Comparison of ENCODE assay signal across 9 mouse cellular contexts in genomic region chr17:28467749-28468148, GRCm38 (mm10). TPM values are rescaled to one million over a fixed set of nuclear protein-coding genes. Genes with fewer than 3 reads are reported as not detected.
DNase-seq lines count a peak whose midpoint lies in the region; ATAC-seq and TF ChIP-seq lines count a peak whose summit lies in the region.
"Had no signal": no experiment of that assay in that cellular context is flagged by ENCODE, and none has a peak within 500 bp of the region (broad histone marks: within the 10 kb centered on the region; RNA-seq: fewer than 3 reads in every experiment).

No protein-coding gene starts in this region.

- H3K9ac ChIP-seq in kidney, embryonic 16.5 days (replicated peaks; ENCODE audit: low read length), result no peak overlapping the region
- H3K9ac ChIP-seq: limb, embryonic 12.5 days had no signal

- WGBS in kidney, embryonic 16.5 days, result 53% methylated on average over 11 of the region's 11 CpGs
- 46% methylated on average over 11 of the region's 11 CpGs for WGBS in small intestine, adult 2 months

- no peak for TF ChIP-seq CTCF in small intestine, adult 2 months (IDR thresholded peaks at IDR 0.05; ENCODE audit: extremely low read depth, insufficient read length, insufficient replicate concordance, low read depth, low read length)
- TF ChIP-seq CTCF in layer of hippocampus, adult 2 months (conservative IDR thresholded peaks at IDR 0.05), result no peak

- DNase-seq in kidney, postnatal 10 days, result no peak
- DNase-seq in induced T-regulatory cell, adult 2 months (ENCODE audit: low read depth), result peak; percentile 75
- no peak for DNase-seq in layer of hippocampus, adult 2 months (ENCODE audit: low spot score in 2 of 2)
- DNase-seq in layer of hippocampus, adult 9-11 months, result no peak
- no peak for DNase-seq in MN1 (ENCODE audit: low spot score)

- peak overlapping the region; percentile 34 for H3K4me2 ChIP-seq in kidney, embryonic 16.5 days (replicated peaks; ENCODE audit: low read depth, low read length)
- H3K4me2 ChIP-seq: limb, embryonic 12.5 days had no signal

- peak overlapping the region; percentile 75; the same call in 1 of the 2 replicates for H3K27ac ChIP-seq in kidney, embryonic 16.5 days (ENCODE audit: low read length)
- 0 out of 2 replicates have a peak overlapping the region, but pooled peaks have one; percentile 1 for H3K27ac ChIP-seq in small intestine, adult 2 months (ENCODE audit: insufficient read depth, low read depth, low read length)
- no peak overlapping the region for H3K27ac ChIP-seq in layer of hippocampus, adult 2 months
- H3K27ac ChIP-seq: limb, embryonic 12.5 days had no signal

- H3K36me3 ChIP-seq in kidney, embryonic 16.5 days (ENCODE audit: insufficient read depth, low read length), result no peaks in the 10 kb centered on the region
- H3K36me3 ChIP-seq in small intestine, adult 2 months (ENCODE audit: control insufficient read depth, insufficient read depth, low read length), result no peaks in the 10 kb centered on the region
- H3K36me3 ChIP-seq: limb, embryonic 12.5 days had no signal

- H3K4me3 ChIP-seq in kidney, embryonic 16.5 days (ENCODE audit: low read length), result peak overlapping the region; percentile 21; the same call in 1 of the 2 replicates
- H3K4me3 ChIP-seq in small intestine, adult 2 months (ENCODE audit: low read depth, low read length), result peak overlapping the region; percentile 11
- no peak overlapping the region for H3K4me3 ChIP-seq in layer of hippocampus, adult 2 months
- H3K4me3 ChIP-seq: limb, embryonic 12.5 days had no signal

- TF ChIP-seq POLR2A in small intestine, adult 2 months (IDR thresholded peaks at IDR 0.05; ENCODE audit: low read depth, low read length), result no peak

- peaks cover 28% of the 10 kb centered on the region for H3K4me1 ChIP-seq in kidney, embryonic 16.5 days (ENCODE audit: insufficient read depth, low read length)
- H3K4me1 ChIP-seq in small intestine, adult 2 months (ENCODE audit: control insufficient read depth, insufficient read depth, insufficient read length, low read length), result no peaks in the 10 kb centered on the region
- H3K4me1 ChIP-seq: limb, embryonic 12.5 days had no signal

- no peaks in the 10 kb centered on the region for H3K27me3 ChIP-seq in kidney, embryonic 16.5 days (ENCODE audit: insufficient read depth, low read length)
- H3K27me3 ChIP-seq in small intestine, adult 2 months (ENCODE audit: control insufficient read depth, insufficient read depth, low read length), result no peaks in the 10 kb centered on the region
- H3K27me3 ChIP-seq: limb, embryonic 12.5 days had no signal

- no peak for ATAC-seq in kidney, embryonic 16.5 days (ENCODE audit: low FRiP score, low TSS enrichment)
- peak; percentile 62 for ATAC-seq in activated CD4-positive, CD25-positive, alpha-beta regulatory T cell, adult 4 months

- no peaks in the 10 kb centered on the region for H3K9me3 ChIP-seq in kidney, embryonic 16.5 days (ENCODE audit: low read length)
- H3K9me3 ChIP-seq: limb, embryonic 12.5 days had no signal

RNA-seq across cellular contexts. Expression of gene Fkbp5, which starts 49.6 kb away (rescaled TPM):
- polyA plus RNA-seq in kidney, embryonic 16.5 days (2015; fragmentation: Nextera tagmentation; extraction: Ambion mirVana), result 35.5 and 36.0 TPM in 2 replicates
- polyA plus RNA-seq in activated CD4-positive, CD25-positive, alpha-beta regulatory T cell, adult 4 months (2017; shearing (Covaris generic)), result 10 to 100 TPM; 17.9 to 24.0 TPM
- 4.0 and 10.6 TPM in 2 replicates for polyA plus RNA-seq in small intestine, adult 2 months (2012; rRNA removed)
- total RNA-seq in layer of hippocampus, adult 2 months (2021), result 10 to 100 TPM; 80.8 to 90.5 TPM
